Mouse (Mus musculus) lung, embryonic 15.5 days (tissue): ENCODE measurements at regions not wholly inside any gene's neighbourhood (a gene's known extent, or its start where the extent isn't known, plus 50 kb on each side); places are given as distances from the start of the nearest gene placed in this dataset.

ENCODE experiments used
- ATAC-seq: fragments of 200-750 bp; cut with Nextera tagmentation; 2 replicates; pipeline ENCODE4 v1.8.0; 2017; ENCODE audit warnings: moderate number of reproducible peaks, borderline replicate concordance; ENCODE audit not compliant: low FRiP score, low TSS enrichment; ENCODE audit errors: extremely low read depth
- H3K27ac ChIP-seq: fragments of 300-500 bp; sonication (generic); 2 replicates; pipeline ENCODE4 v1.5.1; 2015; ENCODE audit warnings: moderate library complexity, mild to moderate bottlenecking, inconsistent platforms
- H3K27me3 ChIP-seq: fragments of 300-500 bp; sonication (generic); 2 replicates; pipeline ENCODE4 v1.6.1; 2015; ENCODE audit warnings: inconsistent platforms
- H3K36me3 ChIP-seq: fragments of 300-500 bp; sonication (generic); 2 replicates; pipeline ENCODE4 v1.6.1; 2015; ENCODE audit warnings: inconsistent platforms
- H3K4me1 ChIP-seq: fragments of 300-500 bp; sonication (generic); 2 replicates; pipeline ENCODE4 v1.6.1; 2015; ENCODE audit warnings: inconsistent platforms
- H3K4me2 ChIP-seq: fragments of 300-500 bp; sonication (generic); 2 replicates; pipeline ENCODE4 v1.6.1; 2015; ENCODE audit warnings: inconsistent platforms, mild to moderate bottlenecking, moderate library complexity
- H3K4me3 ChIP-seq: fragments of 300-500 bp; sonication (generic); 2 replicates; pipeline ENCODE4 v1.5.1; 2015; ENCODE audit warnings: mild to moderate bottlenecking, inconsistent platforms
- H3K9ac ChIP-seq: fragments of 300-500 bp; sonication (generic); 2 replicates; pipeline ENCODE4 v1.6.1; 2015; ENCODE audit warnings: inconsistent platforms
- H3K9me3 ChIP-seq: fragments of 300-500 bp; sonication (generic); 2 replicates; pipeline ENCODE4 v1.6.1; 2016; ENCODE audit warnings: inconsistent platforms
- WGBS: fragments of 180-500 bp; shearing (Covaris S2); methylation state at CpG from one replicate; pipeline ENCODE4 v1.1.7; 2015; 5-methylcytosine and 5-hydroxymethylcytosine counted together

- peaks cover 14% of the 10 kb centered on the region for H3K4me1 ChIP-seq
These were observed 61.6 kb upstream of the Lmo2 start for GRCm38 (mm10) chr2:103896160-103896559.

DNA sequence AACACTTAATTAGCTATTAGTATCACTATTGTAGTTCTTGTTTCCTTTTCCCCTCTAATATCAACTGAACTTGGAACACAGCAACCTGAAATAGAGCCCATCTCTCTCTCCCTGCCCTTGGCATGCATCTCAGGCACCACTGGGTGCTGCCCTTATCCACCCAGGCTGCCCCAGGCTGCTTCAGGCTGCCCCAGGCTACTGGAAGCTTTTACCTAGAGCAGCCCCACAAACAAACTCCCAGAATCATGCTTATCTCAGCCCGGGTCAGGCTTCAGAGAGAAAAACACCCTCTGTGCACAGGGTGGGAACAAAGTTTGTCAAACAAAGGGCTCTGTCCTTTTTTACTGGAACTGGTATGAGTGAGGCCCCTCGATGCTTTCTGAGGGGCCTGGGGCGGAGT lies 61.0 kb upstream of the Lmo2 start:
- Histone ChIP-seq H3K9me3 (no peaks in the 10 kb centered on the region), H3K4me1 (peaks cover 21% of the 10 kb centered on the region), H3K27me3 (no peaks in the 10 kb centered on the region), H3K36me3 (no peaks in the 10 kb centered on the region), H3K27ac (no peak overlapping the region), H3K4me2 (no peak overlapping the region), H3K9ac (no peak overlapping the region), H3K4me3 (no peak overlapping the region)
- no peak for ATAC-seq
- WGBS = 29% methylated on average over 3 of the region's 3 CpGs

More at GRCm38 (mm10) chr2:103896160-103896559, 61.6 kb upstream of the Lmo2 start:
- ATAC-seq = no peak; the same call in 1 of the 2 replicates
- H3K4me3 ChIP-seq = no peak overlapping the region
- H3K27ac ChIP-seq = no peak overlapping the region
- H3K4me2 ChIP-seq = no peak overlapping the region
- 32% methylated on average over 5 of the region's 5 CpGs for WGBS
- H3K9me3 ChIP-seq = no peaks in the 10 kb centered on the region
- H3K9ac ChIP-seq = no peak overlapping the region
- no peaks in the 10 kb centered on the region for H3K27me3 ChIP-seq
- no peaks in the 10 kb centered on the region for H3K36me3 ChIP-seq

GRCm38 (mm10) chr2:103899713-103900112 lies 58.1 kb upstream of the Lmo2 start:
- no peak for ATAC-seq
- no peak overlapping the region for H3K27ac ChIP-seq
- no peaks in the 10 kb centered on the region for H3K27me3 ChIP-seq
- no peak overlapping the region for H3K9ac ChIP-seq
- H3K4me3 ChIP-seq = no peak overlapping the region
- no peak overlapping the region for H3K4me2 ChIP-seq
- H3K36me3 ChIP-seq = no peaks in the 10 kb centered on the region
- H3K9me3 ChIP-seq = no peaks in the 10 kb centered on the region
- 70% methylated on average over 6 of the region's 6 CpGs for WGBS
- peaks cover 28% of the 10 kb centered on the region for H3K4me1 ChIP-seq

DNA sequence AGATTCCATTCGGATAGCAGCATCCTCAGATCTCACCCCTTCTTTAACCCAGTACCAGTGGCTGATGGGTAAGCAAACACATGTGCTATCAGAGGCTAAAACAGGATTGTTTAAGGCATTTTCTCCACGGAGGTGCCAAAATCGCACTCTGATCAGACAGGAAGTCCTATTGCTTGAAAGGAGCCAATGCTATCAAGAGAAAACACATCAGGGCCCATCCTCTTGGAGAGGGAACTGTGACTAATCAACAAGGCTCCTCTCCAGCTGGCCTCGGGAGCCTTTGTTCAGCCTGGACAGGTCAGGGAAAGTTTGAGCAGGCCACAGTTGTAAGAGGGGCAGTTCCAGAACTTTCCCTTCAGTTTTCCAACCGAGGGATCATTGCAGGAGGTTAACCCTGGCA lies 57.4 kb upstream of the Lmo2 start:
- H3K9ac ChIP-seq = no peak overlapping the region
- no peaks in the 10 kb centered on the region for H3K9me3 ChIP-seq
- no peak overlapping the region for H3K4me3 ChIP-seq
- no peaks in the 10 kb centered on the region for H3K36me3 ChIP-seq
- no peak overlapping the region for H3K4me2 ChIP-seq
- no peak for ATAC-seq
- H3K4me1 ChIP-seq = peaks cover 28% of the 10 kb centered on the region
- no peaks in the 10 kb centered on the region for H3K27me3 ChIP-seq
- WGBS = 47% methylated on average over 5 of the region's 5 CpGs
- H3K27ac ChIP-seq = no peak overlapping the region

DNA sequence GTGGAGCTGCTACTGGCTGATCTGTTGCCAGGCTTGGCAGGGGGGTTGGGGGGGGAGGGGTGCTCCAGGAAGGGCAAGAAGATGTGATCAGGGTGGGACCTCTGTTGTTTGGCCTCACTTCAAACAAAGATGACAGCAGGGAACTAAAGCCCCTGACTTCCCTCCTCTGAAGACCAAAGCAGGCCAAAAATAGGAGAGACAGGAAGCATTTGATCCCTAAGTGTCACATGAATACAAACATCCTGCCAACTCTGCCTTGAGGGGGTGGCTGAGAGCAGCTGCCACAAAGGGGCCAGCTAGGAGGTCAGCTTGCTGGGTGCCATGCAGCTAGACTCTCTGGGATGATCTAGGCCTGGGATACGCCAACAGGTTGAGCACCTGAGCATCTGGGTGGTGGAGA lies 56.3 kb upstream of the Lmo2 start:
- ATAC-seq = peak; percentile 32; the same call in 1 of the 2 replicates
- WGBS = 40% methylated on average over 1 of the region's 1 CpGs

GRCm38 (mm10) chr2:103902777-103903176 lies 55.0 kb upstream of the Lmo2 start:
- 66% methylated on average over 11 of the region's 11 CpGs for WGBS

More for the DNA sequence above, 56.3 kb upstream of the Lmo2 start:
- Histone ChIP-seq H3K4me2 (no peak overlapping the region), H3K9ac (no peak overlapping the region), H3K4me3 (no peak overlapping the region), H3K36me3 (no peaks in the 10 kb centered on the region), H3K27me3 (no peaks in the 10 kb centered on the region), H3K4me1 (peaks cover 29% of the 10 kb centered on the region), H3K27ac (peak overlapping the region; percentile 66), H3K9me3 (no peaks in the 10 kb centered on the region)

DNA sequence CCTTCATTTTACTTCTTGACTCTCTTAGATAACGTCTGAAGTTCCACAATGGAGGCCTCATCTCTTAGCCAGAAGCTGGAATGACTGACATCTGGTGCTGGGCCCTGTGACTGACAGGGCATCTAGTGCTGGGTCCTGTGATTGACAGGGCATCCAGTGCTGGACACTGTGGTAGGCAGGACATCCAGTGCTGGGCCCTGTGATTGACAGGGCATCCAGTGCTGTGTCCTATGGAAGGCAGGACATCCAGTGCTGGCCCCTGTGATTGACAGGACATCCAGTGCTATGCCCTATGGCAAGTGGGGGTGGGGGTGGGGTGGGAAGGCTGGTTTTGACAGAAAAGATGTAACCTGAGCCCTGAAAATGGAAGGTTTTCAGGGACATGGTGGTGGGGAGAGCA lies 52.1 kb upstream of the Lmo2 start:
- Histone ChIP-seq H3K27me3 (no peaks in the 10 kb centered on the region), H3K27ac (peak overlapping the region; percentile 81; the same call in 1 of the 2 replicates), H3K36me3 (no peaks in the 10 kb centered on the region), H3K4me1 (peaks cover 28% of the 10 kb centered on the region), H3K9me3 (no peaks in the 10 kb centered on the region), H3K4me2 (no peak overlapping the region), H3K4me3 (no peak overlapping the region), H3K9ac (no peak overlapping the region)
- WGBS = 71% methylated on average over 1 of the region's 1 CpGs
- ATAC-seq = no peak

More at GRCm38 (mm10) chr2:103902777-103903176, 55.0 kb upstream of the Lmo2 start:
- no peak overlapping the region for H3K27ac ChIP-seq
- H3K4me1 ChIP-seq = peaks cover 33% of the 10 kb centered on the region
- H3K4me2 ChIP-seq = no peak overlapping the region
- no peaks in the 10 kb centered on the region for H3K36me3 ChIP-seq
- no peak overlapping the region for H3K4me3 ChIP-seq
- no peaks in the 10 kb centered on the region for H3K9me3 ChIP-seq
- H3K27me3 ChIP-seq = no peaks in the 10 kb centered on the region
- ATAC-seq = no peak
- no peak overlapping the region for H3K9ac ChIP-seq

- H3K9me3 ChIP-seq = no peaks in the 10 kb centered on the region
- WGBS = 20% methylated on average over 2 of the region's 2 CpGs
- ATAC-seq = no peak
- no peak overlapping the region for H3K9ac ChIP-seq
- peak overlapping the region; percentile 81 for H3K27ac ChIP-seq
- H3K36me3 ChIP-seq = no peaks in the 10 kb centered on the region
- peaks cover 18% of the 10 kb centered on the region for H3K4me1 ChIP-seq
- H3K4me3 ChIP-seq = no peak overlapping the region
- 0 out of 2 replicates have a peak overlapping the region, but pooled peaks have one; percentile 4 for H3K4me2 ChIP-seq
- H3K27me3 ChIP-seq = no peaks in the 10 kb centered on the region
These were observed 51.1 kb upstream of the Lmo2 start for GRCm38 (mm10) chr2:103906581-103907184.
